Mouse (Mus musculus) limb, embryonic 14.5 days (tissue): ENCODE measurements at regions not wholly inside any gene's neighbourhood (a gene's known extent, or its start where the extent isn't known, plus 50 kb on each side); places are given as distances from the start of the nearest gene placed in this dataset.

ENCODE experiments used
- ATAC-seq: fragments of 200-750 bp; cut with Nextera tagmentation; 2 replicates; pipeline ENCODE4 v1.8.0; 2017; ENCODE audit warnings: low read depth, moderate number of reproducible peaks, moderate TSS enrichment; ENCODE audit not compliant: low FRiP score
- DNase-seq: peaks from one replicate; pipeline ENCODE4 v3.0.0-alpha.2; 2015; ENCODE audit warnings: low spot score
- H3K27ac ChIP-seq: fragments of 300-500 bp; sonication (generic); replicated peaks from 2 replicates; pipeline ENCODE4 v1.5.1; 2014; ENCODE audit warnings: low read depth, mild to moderate bottlenecking, low read length, moderate library complexity, mixed read lengths
- H3K27me3 ChIP-seq: fragments of 300-500 bp; sonication (generic); 2 replicates; pipeline ENCODE4 v1.6.1; 2014; ENCODE audit warnings: low read length, mixed read lengths; ENCODE audit not compliant: control insufficient read depth, insufficient read depth
- H3K36me3 ChIP-seq: fragments of 300-500 bp; sonication (generic); 2 replicates; pipeline ENCODE4 v1.6.1; 2014; ENCODE audit warnings: mild to moderate bottlenecking, low read length, moderate library complexity, mixed read lengths; ENCODE audit not compliant: control insufficient read depth, insufficient read depth
- H3K4me1 ChIP-seq: fragments of 300-500 bp; sonication (generic); 2 replicates; pipeline ENCODE4 v1.6.1; 2014; ENCODE audit warnings: antibody characterized with exemption, low read length, mixed read lengths; ENCODE audit not compliant: control insufficient read depth, insufficient read depth
- H3K4me2 ChIP-seq: fragments of 300-500 bp; sonication (generic); replicated peaks from 2 replicates; pipeline ENCODE4 v1.6.1; 2014; ENCODE audit warnings: low read depth, mild to moderate bottlenecking, low read length, moderate library complexity; ENCODE audit not compliant: severe bottlenecking
- H3K4me3 ChIP-seq: fragments of 300-500 bp; sonication (generic); replicated peaks from 2 replicates; pipeline ENCODE4 v1.5.1; 2014; ENCODE audit warnings: low read length
- H3K9ac ChIP-seq: fragments of 300-500 bp; sonication (generic); 2 replicates; pipeline ENCODE4 v1.6.1; 2014; ENCODE audit warnings: mild to moderate bottlenecking, low read depth, low read length, moderate library complexity; ENCODE audit not compliant: severe bottlenecking
- H3K9me3 ChIP-seq: fragments of 300-500 bp; sonication (generic); 2 replicates; pipeline ENCODE4 v1.6.1; 2016; ENCODE audit warnings: low read length; ENCODE audit not compliant: control insufficient read depth
- POLR2A ChIP-seq: fragments of 200-500 bp; IDR thresholded peaks from 2 replicates; pipeline ENCODE4 v1.8.0; 2012; ENCODE audit warnings: inconsistent platforms, mild to moderate bottlenecking, moderate library complexity, borderline replicate concordance; ENCODE audit not compliant: insufficient read depth, insufficient read length; ENCODE audit errors: extremely low read depth
- WGBS: fragments of 180-500 bp; shearing (Covaris S2); extraction: QIAGEN DNeasy Blood & Tissue Kit; methylation state at CpG from one replicate; pipeline ENCODE4 v1.1.7; 2014; 5-methylcytosine and 5-hydroxymethylcytosine counted together

- no peak for TF ChIP-seq POLR2A
- Histone ChIP-seq H3K4me1 (peaks cover 5% of the 10 kb centered on the region), H3K9ac (no peak overlapping the region), H3K36me3 (no peaks in the 10 kb centered on the region), H3K27me3 (no peaks in the 10 kb centered on the region), H3K27ac (no peak overlapping the region), H3K4me2 (no peak overlapping the region), H3K9me3 (no peaks in the 10 kb centered on the region), H3K4me3 (no peak overlapping the region)
- DNase-seq (no peak), ATAC-seq (no peak)
- 92% methylated on average over 2 of the region's 2 CpGs for WGBS
These were observed 299.6 kb upstream of the Ldb2 start for GRCm38 (mm10) chr5:45099082-45099481.

- no peak overlapping the region for H3K4me2 ChIP-seq
- no peak overlapping the region for H3K9ac ChIP-seq
- no peak overlapping the region for H3K4me3 ChIP-seq
- H3K36me3 ChIP-seq, result no peaks in the 10 kb centered on the region
- 92% methylated on average over 1 of the region's 1 CpGs for WGBS
- ATAC-seq (no peak), DNase-seq (no peak)
- no peaks in the 10 kb centered on the region for H3K9me3 ChIP-seq
- H3K27ac ChIP-seq, result no peak overlapping the region
- no peaks in the 10 kb centered on the region for H3K4me1 ChIP-seq
- TF ChIP-seq POLR2A, result no peak
- no peaks in the 10 kb centered on the region for H3K27me3 ChIP-seq
These were observed 298.5 kb upstream of the Ldb2 start for GRCm38 (mm10) chr5:45097941-45098340.

GRCm38 (mm10) chr5:45084741-45085140 is 285.3 kb upstream of the Ldb2 start:
- WGBS, result 90% methylated on average over 1 of the region's 1 CpGs
- TF ChIP-seq POLR2A, result no peak
- Histone ChIP-seq H3K4me1 (no peaks in the 10 kb centered on the region), H3K36me3 (no peaks in the 10 kb centered on the region), H3K27me3 (no peaks in the 10 kb centered on the region), H3K4me3 (no peak overlapping the region), H3K27ac (no peak overlapping the region), H3K4me2 (no peak overlapping the region), H3K9me3 (no peaks in the 10 kb centered on the region), H3K9ac (no peak overlapping the region)
- ATAC-seq (no peak), DNase-seq (no peak)

GRCm38 (mm10) chr5:45082601-45083000 is 283.1 kb upstream of the Ldb2 start:
- no peaks in the 10 kb centered on the region for H3K9me3 ChIP-seq
- DNase-seq (no peak), ATAC-seq (no peak)
- H3K4me3 ChIP-seq, result no peak overlapping the region
- H3K27me3 ChIP-seq, result no peaks in the 10 kb centered on the region
- no peak overlapping the region for H3K9ac ChIP-seq
- H3K4me2 ChIP-seq, result no peak overlapping the region
- no peak for TF ChIP-seq POLR2A
- H3K27ac ChIP-seq, result no peak overlapping the region
- H3K4me1 ChIP-seq, result no peaks in the 10 kb centered on the region
- no peaks in the 10 kb centered on the region for H3K36me3 ChIP-seq

GRCm38 (mm10) chr5:45076347-45076890 is 276.9 kb upstream of the Ldb2 start:
- DNase-seq, result no peak
- H3K4me3 ChIP-seq, result no peak overlapping the region
- no peaks in the 10 kb centered on the region for H3K4me1 ChIP-seq
- ATAC-seq, result no peak
- TF ChIP-seq POLR2A, result no peak
- no peak overlapping the region for H3K4me2 ChIP-seq
- WGBS, result 78% methylated on average over 4 of the region's 4 CpGs
- H3K9ac ChIP-seq, result no peak overlapping the region
- H3K27me3 ChIP-seq, result no peaks in the 10 kb centered on the region
- no peak overlapping the region for H3K27ac ChIP-seq
- no peaks in the 10 kb centered on the region for H3K9me3 ChIP-seq
- H3K36me3 ChIP-seq, result no peaks in the 10 kb centered on the region

- no peaks in the 10 kb centered on the region for H3K27me3 ChIP-seq
- no peak for ATAC-seq
These were observed 275.7 kb upstream of the Ldb2 start for GRCm38 (mm10) chr5:45075195-45075594.

More at GRCm38 (mm10) chr5:45075195-45075594, 275.7 kb upstream of the Ldb2 start:
- no peak overlapping the region for H3K9ac ChIP-seq
- no peak overlapping the region for H3K27ac ChIP-seq
- TF ChIP-seq POLR2A, result no peak
- H3K9me3 ChIP-seq, result no peaks in the 10 kb centered on the region
- no peak overlapping the region for H3K4me3 ChIP-seq
- DNase-seq, result no peak
- no peak overlapping the region for H3K4me2 ChIP-seq
- no peaks in the 10 kb centered on the region for H3K4me1 ChIP-seq
- H3K36me3 ChIP-seq, result no peaks in the 10 kb centered on the region
